Mouse (Mus musculus) ovary, postnatal 10 days (tissue): ENCODE data around the gene Fbxl15.

Experiments used
- DNase-seq: peaks from one replicate; pipeline ENCODE4 v3.0.0; 2022; ENCODE audit warnings: low spot score

The Fbxl15 gene

DNA sequence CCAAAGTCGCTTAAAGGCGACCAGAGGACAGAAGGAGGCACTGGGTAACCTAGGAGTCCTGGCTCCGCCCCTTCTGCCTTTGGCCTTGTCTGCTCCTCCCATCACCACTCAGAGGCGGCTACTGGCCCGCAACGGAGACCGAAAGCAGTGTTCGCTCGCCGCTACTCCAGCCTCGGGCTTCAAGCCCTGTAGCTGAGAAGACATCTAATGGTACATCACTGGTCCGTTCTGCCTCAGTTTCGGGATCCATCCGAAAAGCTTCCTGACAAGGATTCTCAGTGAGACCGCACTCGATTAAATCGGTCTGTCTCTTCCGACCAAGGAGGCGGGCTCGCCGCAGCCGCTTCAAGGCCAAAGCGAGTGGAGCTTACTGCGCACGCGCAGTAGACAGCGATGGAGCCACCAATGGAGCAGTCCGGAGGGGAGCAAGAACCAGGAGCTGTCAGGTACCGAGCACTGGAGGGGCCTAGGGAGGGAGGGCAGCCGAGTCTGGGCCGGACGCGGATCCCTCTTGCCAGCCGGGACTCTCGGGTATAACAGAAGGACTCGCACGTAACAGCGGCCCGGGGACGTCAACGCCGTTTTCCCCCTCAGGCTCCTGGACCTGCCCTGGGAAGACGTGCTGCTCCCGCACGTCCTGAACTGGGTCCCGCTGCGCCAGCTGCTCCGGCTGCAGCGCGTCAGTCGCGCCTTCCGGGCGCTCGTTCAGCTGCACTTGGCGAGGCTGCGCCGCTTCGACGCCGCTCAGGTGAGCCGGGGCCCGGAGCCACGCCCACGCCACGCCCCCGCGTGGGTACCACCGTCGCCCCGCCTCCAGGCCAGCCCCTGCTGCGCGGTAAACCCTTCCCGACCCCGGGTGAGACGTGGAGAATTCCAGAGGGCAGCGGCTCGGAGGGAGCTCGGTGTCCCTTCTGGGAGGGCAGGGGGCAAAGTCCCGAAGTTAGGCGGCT, at the start of gene Fbxl15:
Gene Fbxl15, plus strand, starts transcription at position 104 of the 950 bp plus-strand sequence.
- DNase-seq: peak; percentile 91

DNA sequence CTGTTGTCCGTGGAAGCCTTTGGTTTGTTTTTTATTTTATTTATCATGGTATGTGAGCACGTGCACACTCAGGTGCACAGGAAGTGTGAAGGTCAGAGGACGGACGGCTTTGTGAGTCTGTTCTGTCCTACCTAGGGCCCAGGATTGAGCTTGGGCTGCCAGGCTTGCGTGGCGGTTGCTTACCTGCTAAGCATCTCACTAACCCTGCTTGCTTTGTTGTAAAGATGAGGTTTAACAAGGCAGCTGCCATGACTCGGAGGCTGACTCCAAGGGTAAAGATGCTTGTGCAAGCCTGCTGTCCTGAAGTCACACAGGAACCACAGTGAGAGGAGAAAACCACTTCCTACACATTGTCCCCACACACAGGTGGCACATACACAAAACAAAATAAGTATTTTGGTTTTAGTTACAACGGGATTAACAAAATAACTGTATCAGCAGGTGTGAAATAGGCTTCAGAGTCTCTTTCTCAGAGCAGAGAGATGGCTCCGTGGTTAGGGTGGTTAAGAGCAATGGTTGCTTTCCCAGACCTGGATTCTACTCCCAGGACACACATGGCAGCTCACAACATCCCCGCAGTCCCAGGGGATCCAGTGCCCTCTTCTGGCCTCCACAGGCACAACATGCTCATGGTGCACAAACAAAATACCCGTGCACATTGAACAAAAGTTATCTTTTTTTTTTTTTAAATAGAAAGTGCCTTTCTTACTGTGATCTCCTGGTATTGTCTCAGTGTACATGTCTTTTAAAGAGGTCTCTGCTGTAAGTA, 45.7 kb upstream of the Fbxl15 start:
- no peak for DNase-seq

DNA sequence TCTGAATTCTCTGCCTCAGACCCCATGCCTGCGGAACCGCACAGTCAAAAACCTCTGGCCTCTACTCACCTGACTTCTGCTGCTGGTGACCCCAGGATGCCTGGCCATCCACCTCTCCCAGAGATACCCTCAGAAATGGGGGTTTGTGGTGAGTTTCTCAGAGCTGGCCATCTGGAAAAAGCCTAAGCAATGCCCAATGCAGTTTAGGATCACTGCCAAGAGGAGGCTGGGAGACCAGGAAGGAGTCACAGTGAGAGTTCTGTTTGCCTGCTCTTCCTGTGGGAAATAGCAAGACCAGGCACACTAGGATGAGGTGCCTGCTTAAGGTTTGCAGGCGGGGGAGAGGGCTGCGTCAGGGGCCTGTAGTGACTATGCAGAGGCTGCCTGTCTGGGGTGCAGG, 43.3 kb upstream of the Fbxl15 start:
- no peak for DNase-seq

DNA sequence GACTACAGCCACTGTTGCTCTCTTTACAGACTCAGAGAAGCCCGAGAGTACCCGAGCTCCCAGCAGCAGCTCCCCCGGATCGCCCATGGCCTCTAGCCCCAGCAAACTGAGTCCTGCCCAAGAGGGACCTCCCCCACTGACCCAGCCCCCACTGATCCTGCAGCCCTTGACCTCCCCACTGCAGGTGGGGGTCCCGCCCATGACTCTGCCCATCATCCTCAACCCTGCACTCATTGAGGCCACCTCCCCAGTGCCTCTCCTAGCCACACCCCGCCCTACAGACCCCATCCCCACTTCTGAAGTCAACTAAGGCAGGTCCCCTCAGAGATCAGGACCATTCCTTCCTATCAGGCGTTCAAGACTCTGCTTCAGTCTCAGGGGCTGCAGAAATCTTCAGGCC, 42.4 kb upstream of the Fbxl15 start:
- no peak for DNase-seq

DNA sequence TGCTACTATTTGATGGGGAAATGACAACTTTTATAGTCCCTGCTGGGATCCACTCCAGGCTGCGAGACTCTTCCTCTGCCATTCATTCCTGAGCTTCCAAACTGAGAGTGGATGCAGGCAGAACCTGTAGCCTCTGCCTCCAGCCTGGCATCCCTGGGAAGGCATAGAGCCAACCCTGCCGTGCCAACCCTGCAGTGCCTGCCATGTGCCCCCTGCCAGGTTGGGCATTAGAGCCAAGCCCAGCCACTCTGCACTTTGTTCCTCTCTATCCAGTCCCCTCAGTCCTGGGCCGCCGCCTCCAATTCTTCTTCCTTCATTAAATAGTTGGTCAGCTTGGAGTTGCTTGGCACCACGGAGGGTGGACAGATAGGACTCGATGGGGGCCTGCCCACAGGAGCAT, 41.9 kb upstream of the Fbxl15 start:
- DNase-seq: no peak

DNA sequence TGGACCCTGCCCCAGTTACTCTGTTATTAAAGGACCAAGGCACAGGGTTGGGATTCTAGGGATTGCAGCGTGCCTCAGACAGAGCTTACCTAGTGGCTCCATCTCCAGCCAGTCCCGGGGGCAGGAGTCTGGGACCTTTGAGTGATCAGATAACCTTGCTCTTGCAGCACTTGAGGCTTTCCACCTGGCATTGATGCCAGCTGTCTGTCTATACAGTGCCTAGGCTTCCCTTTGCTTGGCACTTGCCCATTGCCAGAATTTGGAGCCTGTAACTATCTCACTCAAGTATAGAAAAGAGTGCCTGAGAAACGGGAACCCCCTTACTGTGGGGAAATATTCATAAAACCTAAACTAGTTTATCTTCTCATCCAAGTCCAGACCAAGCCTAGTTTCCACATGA, 41.1 kb upstream of the Fbxl15 start:
- no peak for DNase-seq

DNA sequence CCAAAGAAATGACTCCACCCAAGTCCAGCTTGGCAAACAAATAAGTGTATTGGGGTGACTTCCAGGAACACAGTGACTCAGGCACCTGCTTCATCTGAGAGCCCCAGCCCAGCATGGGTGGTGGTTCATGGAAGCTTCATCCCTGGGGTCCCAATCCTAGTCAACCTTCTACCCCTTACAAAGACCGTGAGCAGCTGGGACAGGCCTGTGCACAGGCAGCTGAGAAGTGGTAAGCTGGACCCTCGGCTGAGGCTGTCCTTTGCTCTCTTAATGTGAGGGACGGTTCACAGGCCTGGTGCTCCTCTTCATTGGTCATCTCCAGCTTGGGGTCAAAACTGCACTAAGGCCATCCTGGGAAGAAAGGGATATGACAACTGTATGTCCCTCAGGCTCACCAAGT, 40.4 kb upstream of the Fbxl15 start:
- DNase-seq: no peak

DNA sequence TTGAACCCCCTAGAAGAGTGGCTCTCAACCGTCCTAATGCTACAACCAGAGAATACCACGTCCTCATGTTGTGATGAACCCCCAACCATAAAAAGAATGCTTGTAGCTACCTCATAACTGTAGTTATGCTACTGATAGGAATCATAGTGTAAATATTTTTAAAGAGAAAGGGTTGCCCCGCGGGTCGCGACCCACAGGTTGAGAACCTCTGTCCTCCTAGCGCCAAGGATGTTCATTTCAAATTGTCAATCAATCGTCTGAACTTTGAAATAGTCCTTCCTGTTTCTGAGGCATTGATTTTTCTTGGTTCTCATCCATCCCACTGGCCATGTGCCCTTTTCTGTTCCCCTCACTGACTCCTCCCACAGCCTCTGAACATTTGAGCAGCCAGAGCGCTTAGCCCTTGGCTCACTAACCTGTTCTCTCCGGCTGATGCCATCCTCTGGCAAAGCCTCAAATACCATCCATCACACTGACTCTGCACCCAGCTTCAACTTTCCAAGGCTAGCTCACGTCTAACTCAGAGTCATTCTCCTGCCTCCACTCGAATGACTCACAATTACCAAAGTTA, 37.4 kb upstream of the Fbxl15 start:
- no peak for DNase-seq

DNA sequence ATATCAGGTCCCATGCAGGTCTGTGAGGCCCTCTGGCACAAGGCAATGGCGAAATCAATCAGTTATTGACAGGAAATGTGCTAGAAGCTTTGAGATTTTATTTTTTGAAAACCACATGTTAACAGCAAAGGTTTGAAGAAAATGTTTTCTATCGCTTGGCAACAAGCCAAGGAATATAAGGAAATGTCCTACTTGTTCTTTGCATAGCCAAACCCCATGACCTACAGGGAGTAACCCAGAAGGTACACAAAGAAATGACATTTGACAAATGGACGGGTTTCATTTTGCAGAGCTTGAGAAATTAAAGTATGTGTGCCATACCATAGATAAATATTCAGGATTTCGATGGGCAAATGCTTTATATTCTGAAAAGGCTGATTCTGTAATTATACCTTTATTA, 31.0 kb upstream of the Fbxl15 start:
- DNase-seq: no peak

DNA sequence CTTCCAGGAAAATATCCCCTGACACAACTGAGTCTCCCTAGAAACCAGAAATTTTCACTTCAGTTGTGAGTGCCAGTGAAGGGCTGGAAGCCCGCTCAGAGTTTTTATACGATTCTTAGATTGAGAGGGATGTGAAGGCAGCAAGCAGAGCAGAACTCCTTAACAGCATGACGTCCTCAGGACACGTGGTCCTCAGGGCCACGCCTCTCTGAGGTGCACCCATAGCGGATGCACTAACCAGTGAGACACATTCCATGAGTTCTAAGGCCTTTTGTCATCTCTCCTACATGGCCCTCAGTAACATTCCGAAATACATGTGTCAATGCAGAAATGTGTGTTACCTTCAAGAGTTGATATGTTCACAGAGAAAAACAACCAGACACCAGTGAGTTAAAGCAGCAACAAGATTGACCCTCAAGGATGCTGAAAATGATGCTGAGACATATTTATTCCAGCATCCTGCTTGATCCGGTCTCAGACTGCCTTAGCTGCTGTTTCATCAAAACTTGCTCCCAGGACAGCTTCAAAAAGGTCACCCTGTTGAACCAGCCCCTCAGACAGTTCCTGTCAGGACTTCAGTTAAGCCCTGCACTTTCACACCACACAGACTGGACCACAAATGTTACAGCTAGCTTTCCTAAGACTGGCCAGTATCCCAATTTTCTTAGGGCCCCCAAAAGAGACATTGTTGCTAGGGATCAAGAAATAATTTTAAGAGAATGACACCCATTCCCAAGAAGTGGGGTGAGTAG, 27.5 kb upstream of the Fbxl15 start:
- DNase-seq: no peak

DNA sequence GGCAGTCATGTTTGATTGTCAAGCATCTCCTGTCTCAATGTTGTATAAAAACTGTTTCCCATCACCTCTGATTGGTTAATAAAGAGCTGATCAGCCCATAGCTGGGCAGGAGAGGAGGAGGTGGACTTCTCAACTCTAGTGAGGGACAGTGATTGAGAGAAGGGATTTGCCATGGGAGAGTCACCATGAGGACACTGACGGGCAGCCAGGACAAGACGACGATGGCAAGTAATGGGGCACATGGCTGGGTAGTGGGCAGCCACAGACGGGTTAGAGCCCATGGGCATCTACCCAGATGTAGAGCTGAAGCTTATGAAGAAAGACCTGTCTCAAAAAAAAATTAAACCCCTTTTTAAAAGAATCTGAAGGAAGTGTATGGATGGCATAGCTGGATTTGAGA, 25.4 kb upstream of the Fbxl15 start:
- DNase-seq: no peak

DNA sequence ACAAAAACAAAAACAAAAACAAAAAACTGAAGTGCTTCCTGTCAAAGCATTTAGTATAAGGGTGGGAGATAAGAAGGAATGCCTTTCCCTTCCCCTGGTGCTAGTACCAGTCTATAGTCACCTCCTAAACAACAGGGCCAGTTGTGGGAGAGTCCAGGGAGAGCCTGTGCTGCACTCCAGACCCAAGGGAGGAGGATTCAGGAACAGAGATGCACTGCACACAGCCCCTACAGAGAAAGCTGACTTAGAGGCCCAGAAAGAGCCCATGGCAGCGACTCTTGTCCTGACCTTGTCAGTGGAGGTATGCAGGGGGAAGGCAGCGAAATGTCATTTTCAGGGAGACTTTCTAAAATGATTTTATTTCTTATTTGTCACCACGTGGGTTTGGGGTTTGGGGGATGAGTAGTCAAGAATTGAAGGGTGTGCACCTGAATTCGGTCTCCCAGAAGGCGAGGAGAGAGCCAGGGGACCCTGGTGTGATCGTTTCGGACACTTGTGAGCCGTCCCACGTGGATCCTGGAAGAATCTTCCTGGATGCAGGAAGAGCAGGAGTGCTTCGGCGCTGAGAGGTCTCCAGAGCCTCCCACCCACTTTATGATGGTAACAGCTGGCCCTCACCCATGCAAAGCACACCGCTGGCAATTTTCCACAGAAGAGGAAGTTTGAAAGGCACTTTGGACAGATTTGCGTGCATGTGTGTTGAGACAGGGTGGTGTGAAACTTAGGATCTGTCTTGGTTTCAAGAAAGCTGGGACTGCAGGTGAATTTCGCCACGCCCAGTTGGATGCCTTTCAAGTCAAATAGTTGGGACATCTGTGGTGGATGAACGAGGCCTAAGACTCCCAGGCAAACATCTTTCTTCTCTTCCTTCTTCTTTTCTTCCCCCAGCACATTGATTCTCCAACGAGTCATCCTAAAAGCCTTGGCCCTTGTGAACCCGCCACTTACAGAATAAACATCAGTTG, 24.5 kb upstream of the Fbxl15 start:
- DNase-seq: no peak

DNA sequence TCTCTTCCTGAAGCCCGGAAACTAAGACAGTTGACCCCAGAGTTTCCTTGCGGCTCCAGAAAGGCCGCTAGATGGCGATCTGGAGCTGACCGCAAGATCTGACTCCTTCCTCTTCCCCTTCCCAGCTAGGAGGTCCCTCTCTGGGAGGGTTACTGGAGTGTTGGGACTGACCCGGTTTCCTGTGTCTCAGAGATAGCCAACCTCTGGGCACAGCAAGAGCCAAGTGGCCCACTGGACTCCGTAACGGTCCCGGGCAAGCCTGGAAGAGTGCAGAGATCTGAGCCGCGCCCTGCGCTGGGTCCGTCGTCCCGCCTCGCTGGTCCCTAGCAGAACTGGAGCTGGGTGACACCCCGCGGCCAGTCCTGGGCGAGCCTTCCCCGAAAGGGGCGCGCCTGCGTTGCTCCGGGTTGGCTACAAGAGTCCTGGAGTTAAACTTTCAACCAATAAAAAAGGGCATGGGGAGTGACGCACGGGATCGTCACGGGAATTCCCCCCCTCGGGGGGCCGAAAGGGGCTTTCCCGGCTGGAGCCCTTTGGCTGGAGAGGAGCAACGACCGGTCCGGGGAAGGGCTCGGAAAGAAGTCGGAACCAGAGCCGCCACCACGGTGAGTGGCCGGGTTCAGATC, 23.7 kb upstream of the Fbxl15 start, which contains the start of gene Nfkb2:
Gene Nfkb2, plus strand, starts transcription at position 105 of the 626 bp plus-strand sequence.
- DNase-seq: peak; percentile 88

DNA sequence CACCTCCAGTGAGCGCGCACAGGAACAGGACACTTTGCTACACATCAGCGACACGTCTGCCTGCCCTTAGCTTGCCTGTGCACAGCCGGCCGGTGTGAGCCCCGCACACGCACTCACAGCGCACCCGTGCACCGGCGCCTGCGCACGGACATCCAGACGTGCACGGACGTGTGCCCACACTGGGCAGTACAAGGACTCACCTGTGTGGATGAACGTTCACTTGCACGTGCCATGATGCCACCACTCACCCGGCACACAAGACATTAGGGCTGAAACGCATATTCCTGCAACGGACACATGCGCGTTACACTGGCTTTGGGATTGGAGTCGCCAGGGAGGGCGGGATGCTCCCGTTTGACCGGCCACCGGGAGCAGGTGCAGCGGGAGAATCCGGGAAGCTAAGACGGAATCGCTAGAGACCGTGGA, 23.1 kb upstream of the Fbxl15 start:
- no peak for DNase-seq

DNA sequence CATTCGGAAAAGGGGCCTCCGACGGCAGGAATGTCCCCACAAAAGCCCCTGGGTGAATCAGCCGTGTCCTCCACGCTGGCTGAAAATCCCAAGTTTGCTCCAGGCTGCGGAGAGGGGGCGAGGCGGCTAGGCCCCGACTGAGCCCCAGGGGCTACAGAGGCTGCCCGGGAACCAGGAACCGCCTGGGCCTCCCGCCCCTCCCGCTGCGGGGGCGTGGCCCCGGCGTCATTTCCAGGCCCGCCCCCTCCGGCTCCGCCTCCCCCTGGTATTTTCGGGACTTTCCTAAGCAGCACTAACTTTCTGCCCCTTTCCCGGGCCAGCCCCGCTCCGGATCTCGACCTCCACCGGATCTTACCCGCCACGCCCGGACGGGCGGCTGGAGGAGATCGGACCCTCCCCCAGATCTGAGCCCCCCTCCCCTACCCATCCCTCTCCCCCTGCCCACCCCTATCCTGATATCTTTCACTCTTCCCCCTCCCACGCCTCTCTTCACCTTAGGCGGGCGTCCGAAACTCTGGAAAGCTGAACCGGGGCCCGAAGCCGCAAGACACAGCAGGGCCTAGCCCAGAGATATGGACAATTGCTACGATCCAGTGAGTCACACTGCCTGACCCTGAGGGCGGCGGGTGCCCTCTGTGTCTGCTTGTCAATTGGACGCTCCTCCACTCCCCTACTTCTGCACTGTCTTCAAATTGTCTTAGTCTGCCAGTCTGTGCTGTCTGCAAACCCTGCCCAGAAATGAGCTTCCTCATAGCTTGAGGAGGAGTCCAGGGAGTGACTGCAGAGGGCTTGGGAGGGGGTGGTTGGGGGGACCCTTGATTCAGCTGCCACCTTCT, 22.3 kb upstream of the Fbxl15 start:
- peak; percentile 76 for DNase-seq

DNA sequence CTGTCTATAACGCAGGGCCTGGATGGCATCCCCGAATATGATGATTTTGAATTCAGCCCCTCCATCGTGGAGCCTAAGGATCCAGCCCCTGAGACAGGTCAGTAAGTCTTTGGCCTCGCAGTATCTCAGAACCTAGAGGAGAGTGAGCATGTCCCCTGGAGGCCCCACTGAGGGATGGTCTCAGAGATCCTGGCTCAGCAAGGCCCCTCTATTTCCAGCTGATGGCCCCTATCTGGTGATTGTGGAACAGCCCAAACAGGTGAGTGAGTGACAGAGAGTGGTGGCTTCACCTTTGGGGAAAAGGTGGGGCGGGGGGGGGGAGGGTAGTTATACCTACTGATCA, 21.7 kb upstream of the Fbxl15 start:
- no peak for DNase-seq

DNA sequence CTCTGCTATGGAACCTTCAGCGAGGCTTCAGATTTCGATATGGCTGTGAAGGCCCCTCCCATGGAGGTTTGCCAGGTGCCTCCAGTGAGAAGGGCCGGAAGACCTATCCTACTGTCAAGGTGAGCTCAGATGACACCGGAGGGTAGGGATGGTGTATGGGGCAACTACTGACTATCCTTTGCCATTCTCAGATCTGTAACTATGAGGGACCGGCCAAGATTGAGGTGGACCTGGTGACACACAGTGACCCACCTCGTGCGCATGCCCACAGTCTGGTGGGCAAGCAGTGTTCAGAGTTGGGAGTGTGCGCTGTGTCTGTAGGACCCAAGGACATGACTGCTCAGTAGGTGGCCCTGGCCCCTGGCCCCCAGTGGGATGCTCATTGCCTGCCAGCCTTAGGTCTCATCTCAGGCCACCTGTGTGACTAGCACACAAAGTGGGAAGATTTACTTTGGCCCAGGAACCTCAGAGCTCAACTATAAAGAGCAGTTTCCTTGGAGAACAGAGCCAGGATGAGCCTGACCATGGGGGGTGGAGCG, 21.2 kb upstream of the Fbxl15 start:
- DNase-seq: no peak

DNA sequence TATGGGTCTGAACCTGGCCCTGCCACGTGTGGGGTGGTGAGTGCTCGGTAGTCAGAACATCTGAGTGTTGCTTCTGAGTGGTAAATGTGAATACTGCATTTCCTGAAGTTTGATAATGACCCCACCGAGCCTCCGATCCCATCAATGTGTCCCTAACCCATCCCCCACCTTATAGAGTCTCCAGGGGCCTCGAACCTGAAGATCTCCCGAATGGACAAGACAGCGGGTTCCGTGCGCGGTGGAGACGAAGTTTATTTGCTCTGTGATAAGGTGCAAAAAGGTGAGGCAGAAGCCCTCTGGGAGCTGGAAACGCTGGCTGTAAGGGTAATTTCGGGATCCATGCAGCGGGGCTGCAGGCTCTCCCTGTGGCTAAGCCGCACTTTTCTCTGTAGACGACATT, 20.2 kb upstream of the Fbxl15 start:
- DNase-seq: no peak

DNA sequence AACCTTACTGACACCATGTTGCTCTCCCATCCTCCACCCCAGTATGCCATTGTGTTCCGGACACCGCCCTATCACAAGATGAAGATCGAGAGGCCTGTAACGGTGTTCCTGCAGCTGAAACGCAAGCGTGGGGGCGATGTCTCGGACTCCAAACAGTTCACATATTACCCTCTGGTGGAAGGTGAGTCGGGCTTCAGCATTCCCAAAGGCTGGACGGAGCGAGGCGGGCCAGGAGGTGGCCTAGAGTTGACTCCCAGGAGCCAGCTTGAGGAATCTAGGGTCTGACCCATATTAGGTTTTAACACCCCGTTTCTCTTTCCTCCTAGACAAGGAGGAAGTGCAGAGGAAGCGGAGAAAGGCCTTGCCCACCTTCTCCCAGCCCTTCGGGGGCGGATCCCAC, 19.7 kb upstream of the Fbxl15 start:
- DNase-seq: no peak
